Mouse (Mus musculus) cerebellum, postnatal 36 days (tissue): Measurements from ENCODE around the gene Rce1.
"Not testable (repeated sequence)": the region's sequence is repeated elsewhere in the genome, so short reads cannot be mapped to it uniquely, and the experiment has no call there.

ENCODE experiments used
- DNase-seq, 2 experiments: peaks; one replicate each; pipeline ENCODE4 v3.0.0; 2021 to 2022; ENCODE audit warnings: mixed read lengths in 2 of 2

Rce1 gene

DNA sequence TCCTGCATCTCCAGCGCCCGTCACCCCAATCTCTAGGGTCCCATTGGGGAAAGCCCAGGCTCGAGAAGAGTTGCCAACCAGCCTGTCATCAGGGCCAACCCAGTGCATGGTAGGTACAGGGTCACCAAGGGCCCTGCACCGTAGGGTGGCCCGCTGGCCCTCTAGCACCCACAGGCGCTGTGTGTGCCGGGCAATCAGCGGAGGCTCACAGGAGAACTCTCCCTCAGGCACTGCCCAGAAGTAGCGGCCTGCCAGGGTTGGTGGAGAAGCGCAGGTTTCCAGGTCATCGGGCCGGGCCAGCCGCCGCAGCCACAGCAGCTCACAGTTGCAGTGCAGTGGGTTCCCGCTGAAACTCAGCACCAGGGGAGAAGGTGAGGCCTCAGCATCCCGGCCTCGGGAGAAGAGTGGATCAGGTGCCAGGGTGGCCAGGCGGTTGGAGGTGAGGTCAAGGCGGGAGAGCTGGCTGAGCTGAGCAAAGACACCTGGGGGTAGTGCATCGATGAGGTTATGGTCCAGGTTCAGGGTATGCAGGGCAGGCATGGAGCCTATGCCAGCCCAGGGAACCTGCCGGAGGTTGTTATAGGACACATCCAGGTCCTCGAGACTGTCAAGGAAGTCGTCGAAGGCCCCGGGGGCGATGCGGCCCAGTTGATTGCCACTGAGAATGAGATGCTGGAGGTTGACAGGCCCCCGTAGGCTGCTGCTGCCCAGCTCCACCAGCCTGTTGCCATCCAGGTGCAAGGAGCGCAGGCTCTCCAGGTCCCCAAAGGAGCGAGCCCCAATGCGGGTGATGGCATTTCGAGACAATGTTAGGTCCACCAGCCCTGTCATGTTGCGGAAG lies 11.8 kb downstream of the Rce1 start:
- peak in 1 of 2 experiments; percentile 20 for DNase-seq

DNA sequence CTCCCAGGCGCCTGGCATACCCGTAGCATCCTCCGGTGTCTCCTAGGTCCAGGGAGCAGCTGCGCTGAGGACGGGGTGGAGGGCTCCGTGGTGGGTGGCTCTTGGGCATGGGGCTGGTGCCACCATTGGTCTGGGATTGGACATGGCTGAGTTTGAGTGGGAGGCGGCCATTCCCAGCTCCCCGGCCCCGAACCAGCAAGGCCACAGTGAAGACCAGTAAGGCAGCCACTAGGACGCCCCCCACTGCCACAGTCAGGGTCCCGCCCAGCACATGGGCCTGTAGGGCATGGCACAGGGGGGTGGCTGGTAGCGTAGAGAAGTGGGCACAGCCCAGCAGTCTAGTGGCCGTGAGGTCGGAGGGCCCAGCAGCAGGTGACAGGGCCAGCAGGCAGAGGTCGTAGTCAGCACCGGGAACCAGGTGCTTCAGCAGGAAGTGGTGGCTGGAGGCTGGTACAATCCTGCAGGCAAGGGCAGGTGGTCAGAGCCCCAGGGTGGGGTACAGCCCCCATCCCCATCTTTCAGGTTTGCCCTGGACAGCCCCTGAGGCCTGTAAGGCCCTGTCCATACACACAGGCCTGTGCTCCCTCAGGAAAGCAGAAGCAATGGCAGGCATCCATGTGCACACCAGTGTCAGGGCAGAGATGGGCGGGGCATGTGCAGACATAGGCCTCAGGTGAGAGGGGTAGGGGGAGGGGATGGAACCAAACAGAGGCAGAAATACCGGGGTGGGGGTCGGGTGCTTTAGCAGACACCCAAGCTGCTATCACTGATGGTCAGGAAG lies 13.1 kb downstream of the Rce1 start:
- DNase-seq: no peak

DNA sequence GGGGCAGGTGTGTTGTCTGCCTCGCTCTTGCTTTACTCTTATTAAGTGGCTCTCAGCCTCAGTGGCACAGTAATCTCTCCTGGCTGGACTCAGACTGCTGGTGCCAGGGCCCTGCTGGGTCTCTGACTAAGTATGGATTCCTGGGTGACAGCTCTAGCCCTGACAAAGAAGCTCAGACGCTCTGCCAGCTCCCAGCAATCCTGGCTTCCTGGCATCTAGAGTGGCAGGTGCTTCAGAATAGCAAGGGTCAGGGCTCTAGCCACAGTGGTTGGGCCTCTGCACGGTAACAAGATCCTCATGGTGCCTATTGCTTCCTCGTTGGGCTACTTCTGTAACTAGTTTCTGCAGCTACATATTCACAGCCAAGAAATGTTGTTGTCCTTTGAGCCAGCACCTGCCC lies 15.3 kb downstream of the Rce1 start:
- DNase-seq: no peak

DNA sequence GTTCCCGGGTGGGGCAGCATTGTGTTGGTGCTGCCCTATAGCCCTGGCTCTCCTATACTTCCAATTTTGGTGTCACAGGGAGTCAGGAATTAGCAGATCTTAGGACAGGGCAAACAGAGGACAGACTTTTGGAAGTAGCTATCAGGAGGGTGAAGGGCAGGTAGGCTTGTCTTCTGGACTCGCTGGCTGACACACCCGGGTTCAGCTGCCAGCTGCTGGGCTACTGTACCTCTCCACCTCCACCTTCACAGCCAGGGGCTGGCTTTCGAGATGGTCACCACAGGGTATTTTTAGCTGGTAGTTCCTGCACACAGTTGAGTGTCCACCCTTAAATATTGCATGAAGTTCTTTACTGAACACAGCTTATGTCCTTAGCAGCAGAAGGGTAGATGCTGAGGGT lies 16.9 kb downstream of the Rce1 start:
- DNase-seq: no peak

DNA sequence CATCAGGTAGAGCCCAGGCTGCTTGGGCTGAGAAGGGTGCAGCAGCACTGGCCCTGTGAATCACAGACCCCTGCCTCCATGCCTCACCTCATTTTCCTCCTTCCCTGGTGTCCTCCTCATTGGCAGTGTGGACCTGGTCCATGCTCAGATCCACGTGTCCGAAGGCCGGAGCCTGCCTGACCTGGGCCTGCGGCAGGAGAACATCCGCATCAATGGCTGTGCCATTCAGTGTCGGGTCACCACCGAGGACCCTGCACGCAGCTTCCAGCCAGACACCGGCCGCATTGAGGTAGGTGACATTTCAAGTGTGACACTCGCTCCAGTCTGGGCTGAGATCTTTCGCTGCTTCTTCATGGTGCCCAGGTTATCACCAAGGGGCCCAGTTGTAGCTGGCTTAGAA lies 18.0 kb downstream of the Rce1 start:
- no peak for DNase-seq

DNA sequence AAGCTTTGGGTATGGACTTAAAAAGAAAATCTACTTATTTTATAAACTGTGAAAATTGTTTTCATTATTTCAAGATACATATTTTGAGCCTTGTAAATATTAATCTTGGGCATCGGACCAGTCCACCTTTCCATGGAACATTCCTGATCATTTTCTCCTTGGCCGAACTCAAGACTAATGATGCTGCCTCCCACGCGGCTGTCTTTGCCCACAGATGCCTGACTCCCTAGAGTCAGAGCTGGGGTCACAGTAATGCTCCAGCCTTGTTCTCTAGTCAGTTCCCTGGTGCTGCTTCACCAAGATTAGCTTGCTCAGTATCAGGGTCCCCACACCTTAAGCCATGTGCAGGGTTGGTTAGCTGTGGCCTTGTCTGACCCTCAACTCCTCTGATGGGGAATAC lies 19.8 kb downstream of the Rce1 start:
- no peak for DNase-seq

DNA sequence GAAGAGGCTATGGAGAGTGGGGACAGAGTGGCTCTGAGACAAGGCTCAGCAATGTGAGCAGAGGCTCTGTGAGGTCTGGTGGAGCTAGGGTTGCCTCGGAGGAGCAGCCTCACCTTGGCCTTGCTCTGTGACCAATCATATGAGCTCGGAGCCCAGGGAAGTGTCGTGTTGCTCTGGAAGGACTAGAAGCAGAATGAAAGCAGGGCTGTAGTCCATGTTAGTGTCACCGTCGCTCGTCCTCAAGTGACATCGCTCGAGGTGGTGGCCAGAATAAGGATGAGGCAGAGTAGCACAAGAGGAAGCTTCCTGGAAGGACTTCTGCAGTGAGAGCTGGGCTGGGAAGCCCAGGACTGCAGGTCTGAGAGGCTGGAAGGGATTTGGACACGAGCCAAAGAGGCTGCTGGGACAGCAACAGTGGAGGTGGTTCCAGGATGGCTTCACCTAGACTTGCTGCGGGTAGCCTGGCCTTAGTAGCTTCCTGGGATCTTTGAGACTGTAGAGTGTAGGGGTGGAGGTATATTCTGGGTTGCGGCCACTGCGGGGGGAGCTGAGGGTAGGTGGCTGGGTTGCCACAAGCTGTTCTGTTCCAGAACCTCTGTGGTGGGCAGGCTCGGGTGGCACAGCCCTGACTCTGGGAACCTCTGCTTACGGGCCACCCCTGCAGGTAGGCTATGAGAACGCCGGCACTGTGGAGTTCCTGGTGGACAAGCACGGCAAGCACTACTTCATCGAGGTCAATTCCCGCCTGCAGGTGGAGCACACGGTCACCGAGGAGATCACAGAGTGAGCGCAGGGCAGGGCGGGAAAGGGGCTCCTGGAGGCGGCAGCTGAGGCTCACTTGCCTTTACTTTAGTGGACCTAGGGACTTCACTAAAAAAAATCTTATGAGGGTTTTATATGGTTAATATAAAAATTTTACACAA lies 21.4 kb downstream of the Rce1 start:
- DNase-seq: peak; percentile 63 to 66

DNA sequence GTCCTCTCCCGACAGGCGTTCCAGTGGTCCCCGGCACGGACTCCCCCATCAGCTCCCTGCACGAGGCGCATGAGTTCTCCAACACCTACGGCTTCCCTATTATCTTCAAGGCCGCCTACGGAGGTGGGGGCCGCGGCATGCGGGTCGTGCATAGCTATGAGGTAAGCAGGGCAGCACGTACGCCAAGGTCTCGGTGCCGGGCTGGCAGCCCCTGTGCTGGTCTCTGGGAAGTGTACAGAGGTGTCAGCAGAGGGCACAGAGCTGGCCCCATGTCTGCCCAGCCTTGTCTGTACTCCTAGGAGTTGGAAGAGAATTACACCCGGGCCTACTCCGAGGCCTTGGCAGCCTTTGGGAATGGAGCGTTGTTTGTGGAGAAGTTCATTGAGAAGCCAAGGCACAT lies 23.0 kb downstream of the Rce1 start:
- DNase-seq: no peak

DNA sequence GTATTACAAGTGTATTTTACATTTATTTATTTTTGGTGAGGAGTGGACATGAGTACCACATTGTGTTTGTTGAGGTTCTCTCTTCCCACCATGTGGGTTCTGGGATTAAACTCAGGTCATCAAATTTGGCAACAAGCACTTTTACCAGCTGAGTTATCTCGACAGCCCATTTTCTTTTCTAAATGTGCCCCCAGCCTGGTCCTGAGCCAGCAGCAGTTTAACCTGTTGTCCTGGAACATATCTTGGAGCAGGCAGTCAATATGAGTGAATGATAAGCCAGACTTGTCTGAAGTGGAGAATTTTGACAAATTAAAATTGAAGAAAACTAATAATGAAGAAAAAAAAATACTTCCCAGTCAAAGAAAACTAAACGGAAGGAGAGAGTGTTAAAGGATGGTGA lies 29.4 kb downstream of the Rce1 start:
- DNase-seq: no peak

DNA sequence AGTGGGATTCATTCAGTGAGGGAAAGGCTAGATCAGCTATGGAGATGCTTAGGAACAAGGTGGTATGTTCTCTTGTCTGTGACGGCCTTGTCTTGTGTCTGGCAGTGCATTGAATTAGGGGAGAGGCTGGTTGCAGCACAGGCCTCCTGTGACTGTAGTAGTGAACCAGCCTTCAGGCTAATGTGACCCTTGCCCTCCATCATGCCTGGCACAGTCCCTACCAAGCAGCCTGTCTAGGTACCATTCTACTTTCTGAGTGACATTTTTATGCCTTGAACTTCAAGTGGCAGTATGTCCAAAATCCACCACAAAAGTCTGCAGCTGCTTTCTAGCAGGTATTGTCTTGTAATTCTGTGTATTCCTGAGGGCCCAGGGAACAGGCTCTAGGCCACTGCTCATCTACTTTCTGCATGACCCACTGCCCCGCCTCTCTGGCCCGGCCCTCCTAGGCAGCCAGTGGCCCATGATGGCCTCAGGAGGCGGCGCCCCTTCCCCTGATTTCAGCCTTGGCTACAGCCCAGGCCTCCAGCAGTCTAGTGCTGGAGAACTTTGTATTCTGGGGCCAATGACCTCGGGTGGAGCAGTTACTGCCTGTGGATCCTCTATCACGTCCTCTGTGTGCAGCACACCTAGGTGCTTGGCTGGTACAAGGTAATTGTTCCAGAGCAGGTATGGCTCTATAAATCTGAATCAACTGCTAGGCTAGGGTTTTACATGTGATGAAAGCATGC lies 31.5 kb downstream of the Rce1 start:
- no peak for DNase-seq

DNA sequence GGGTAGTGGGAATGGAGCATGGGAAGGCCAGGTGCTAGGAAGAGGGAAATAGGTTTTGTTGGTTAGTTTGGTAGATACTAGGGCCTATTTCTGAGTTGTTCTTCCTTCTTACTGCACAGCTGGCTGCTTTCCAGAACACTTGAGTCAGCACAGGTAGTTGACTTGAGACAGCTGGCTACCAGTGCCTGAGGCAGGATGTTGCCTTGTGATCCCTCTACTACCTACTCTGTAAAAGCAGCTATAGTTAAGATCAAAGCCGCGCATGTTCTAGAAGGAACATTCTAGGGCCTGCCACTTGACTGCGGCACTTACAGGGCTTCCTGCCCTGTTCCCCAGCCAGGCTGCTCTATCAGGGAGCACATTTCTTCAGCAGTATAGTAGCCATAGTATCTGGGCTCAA lies 35.4 kb downstream of the Rce1 start:
- no peak for DNase-seq

DNA sequence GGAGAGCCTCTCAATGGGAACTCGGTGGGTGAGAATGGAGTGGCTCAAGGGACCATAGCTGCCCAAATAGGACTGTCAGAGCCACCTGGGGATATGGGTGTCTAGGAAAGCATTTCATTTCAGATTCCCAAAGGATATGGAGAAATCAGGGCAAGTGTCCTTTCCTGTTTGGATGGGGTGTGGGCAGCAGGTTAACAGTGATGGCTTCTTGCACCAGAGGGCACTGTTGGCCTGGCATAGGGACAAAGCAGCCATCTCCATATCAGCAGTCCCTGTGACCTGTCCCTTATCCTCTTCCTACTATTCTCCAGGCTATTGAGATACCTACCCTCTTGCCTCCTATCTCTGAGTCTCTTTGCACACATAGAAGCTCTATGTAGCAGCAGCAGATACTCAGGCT lies 36.4 kb downstream of the Rce1 start:
- peak; percentile 28 to 40 for DNase-seq

DNA sequence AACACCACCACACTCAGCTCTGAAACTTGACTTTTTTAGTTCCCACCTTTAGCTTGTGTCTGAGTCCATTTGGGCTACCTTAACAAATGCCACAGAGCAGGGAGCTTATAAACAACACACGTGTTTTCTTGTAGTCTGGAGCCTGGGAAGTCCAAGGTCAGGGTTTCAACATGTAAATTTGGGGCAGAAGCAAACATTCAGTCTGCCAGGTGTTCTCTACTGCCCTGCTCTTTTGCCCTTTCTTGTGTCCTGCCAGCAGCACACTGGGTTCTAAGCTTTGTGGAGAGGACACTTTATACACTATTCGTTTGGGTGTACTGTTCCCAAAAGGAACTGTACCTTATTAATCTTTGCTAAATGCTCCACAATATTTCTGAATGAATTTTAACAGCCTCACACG lies 37.0 kb downstream of the Rce1 start:
- DNase-seq: no peak

DNA sequence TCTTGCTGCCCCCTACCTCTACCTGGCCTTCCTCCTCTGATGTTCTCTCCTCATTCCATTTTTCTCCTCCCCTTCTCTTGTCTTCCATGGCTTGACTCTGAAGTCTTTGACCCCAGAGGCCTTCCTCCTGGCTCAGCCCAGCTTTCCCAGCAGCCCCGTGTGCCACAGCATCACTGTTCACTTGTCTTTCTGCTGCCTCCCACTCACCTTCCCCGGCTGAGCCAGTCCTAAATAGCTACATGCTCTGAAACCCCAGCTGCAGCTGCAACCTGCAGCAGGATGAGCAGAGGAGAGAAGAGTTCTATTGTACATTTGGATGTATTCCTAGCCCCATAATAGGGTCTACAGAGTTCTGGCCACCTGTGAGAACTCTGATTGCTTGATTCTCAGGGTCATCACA lies 38.0 kb downstream of the Rce1 start:
- no peak for DNase-seq

DNA sequence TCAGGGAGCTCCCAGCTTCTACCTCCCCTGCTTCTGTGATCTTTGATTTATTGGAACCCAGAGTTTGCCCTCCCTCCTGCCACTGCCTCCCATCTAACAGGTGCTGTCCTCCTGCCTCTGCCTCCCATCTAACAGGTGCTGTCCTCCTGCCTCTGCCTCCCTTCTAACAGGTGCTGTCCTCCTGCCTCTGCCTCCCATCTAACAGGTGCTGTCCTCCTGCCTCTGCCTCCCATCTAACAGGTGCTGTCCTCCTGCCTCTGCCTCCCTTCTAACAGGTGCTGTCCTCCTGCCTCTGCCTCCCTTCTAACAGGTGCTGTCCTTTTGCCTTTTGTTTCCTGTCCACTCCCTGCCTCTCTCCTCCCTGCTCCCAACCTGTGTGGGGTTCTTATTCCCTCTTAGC lies 38.7 kb downstream of the Rce1 start:
- DNase-seq: not testable (repeated sequence)

DNA sequence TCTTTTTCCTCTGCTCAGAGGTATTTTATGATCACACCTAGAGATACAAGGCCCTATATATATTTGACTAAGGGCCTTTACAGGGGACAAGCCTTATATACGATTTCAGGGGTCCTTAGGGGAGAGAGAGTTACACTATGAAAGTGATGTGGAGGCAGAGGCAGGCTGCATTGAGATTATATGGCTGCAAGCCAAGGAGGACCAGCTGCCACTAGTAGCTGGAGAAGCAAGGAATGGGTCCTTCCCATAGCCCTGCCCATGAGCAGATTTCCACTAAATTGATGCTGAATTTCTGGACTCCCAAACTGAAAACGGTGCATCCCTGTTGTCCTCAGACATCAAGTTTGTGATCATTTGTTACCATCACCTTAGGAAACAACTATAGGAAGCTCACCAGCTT lies 41.6 kb downstream of the Rce1 start:
- DNase-seq: no peak

DNA sequence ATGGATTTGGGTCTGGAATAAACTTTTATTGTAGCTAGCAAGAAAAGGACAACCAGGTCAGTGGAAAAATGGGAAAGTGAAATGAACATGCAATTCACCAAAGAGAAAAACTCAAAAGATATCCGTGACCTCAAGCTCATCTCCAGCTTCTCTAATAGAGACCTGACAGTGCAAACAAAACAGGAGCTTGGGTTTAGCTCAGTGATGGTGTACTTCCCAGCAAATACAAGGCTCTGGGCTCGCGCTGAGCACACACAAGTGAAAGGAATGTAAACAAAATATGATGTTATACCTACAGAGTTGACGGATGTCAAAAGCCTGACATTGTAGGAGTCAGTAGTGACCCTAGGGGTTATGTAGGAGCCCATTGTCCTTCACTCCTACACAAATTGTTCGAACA lies 46.1 kb downstream of the Rce1 start:
- DNase-seq: no peak

DNA sequence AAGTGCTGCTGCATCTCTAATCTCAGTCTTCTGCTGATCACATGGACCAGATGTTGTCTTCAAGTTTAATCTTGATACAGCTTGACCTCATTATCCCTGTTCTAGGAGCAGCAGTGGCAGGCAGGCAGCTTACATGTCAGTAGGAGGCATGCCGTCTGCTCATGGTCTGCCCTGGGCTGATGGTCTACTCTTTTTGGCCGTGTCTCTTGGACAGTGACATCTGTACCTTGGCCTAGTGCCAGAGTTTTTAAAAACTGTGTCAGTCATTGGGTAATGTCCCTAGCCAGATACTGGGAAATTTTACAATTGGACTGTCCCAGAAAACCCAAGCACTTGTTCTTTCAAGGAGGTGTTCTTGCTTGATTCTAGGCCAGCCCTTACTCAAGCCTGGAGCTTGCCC lies 46.6 kb downstream of the Rce1 start:
- peak; percentile 44 to 56 for DNase-seq

DNA sequence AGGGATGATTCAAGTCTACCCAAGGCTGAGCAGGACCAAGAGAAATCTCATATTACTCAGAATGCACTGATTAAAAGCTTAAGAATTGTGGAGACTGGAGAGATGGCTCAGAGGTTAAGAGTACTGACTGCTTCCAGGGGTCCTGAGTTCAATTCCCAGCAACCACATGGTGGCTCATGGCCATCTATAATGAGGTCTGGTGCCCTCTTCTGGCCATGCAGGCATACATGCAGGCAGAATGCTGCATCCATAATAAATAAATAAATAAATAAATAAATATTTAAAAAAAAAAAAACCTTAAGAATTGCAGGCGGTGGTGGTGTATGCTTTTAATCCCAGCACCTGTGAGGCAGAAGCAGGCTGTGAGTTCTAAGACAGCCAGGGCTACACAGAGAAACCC lies 52.2 kb downstream of the Rce1 start:
- DNase-seq: no peak
